Mouse (Mus musculus): ENCODE measurements at regions not wholly inside any gene's neighbourhood (a gene's known extent, or its start where the extent isn't known, plus 50 kb on each side); places are given as distances from the start of the nearest gene placed in this dataset.

DNA sequence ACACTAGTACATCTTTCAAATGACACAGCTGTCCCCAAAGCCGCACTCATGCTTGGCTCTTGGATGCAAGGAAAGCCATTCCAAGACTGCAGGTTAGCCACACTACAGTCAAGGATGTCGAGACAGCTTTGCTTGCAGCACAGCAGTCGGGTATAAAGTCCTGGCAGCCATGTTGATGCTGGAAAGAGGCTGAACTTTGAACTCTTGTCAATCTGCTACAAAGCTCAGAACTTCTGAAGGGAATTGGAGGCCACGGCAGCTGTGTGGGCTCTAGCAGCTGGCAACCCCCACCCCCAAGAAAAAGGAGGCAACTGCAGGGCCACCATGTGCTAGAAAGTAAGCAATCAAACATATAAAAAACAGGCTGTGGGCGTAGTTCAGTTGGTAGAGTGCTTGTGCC, 90.0 kb upstream of the Zcchc2 start:
- Histone ChIP-seq H3K4me2 (no peak overlapping the region), H3K27ac (no peak overlapping the region), H3K9me3 (no peaks in the 10 kb centered on the region), H3K36me3 (no peaks in the 10 kb centered on the region), H3K4me3 (no peak overlapping the region), H3K27me3 (no peaks in the 10 kb centered on the region), H3K4me1 (replicated peaks) (no peaks in the 10 kb centered on the region), H3K9ac (no peak overlapping the region)
- no peak for ATAC-seq (ENCODE audit: low FRiP score)
- 75% methylated on average over 5 of the region's 5 CpGs for WGBS

DNA sequence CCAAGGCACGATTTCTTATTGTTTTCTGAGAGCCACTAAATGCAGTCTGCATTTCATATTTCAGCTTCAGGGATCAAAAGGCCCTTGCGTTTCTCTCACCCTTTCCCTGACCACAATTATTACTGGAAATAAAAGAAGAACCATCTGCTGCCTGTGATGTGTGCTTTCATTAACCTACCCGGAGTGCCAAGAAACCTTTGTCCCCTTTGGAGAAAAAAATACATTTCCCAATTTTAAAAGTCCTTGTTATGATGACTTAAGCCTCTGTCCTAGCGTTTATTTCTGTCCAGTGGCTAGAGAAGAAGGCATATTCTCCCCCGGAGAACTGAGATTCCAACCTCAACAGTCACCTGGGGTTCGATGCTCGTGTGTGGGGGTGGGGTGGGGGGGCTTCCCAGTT, 89.3 kb upstream of the Zcchc2 start:
- H3K9me3 ChIP-seq = no peaks in the 10 kb centered on the region
- no peak for ATAC-seq (ENCODE audit: low FRiP score)
- H3K4me2 ChIP-seq = no peak overlapping the region
- 81% methylated on average over 7 of the region's 7 CpGs for WGBS
- peaks cover under 1% of the 10 kb centered on the region; the same call in 1 of the 2 replicates for H3K4me1 ChIP-seq (replicated peaks)
- no peaks in the 10 kb centered on the region for H3K27me3 ChIP-seq
- H3K36me3 ChIP-seq = no peaks in the 10 kb centered on the region
- no peak overlapping the region for H3K27ac ChIP-seq
- no peak overlapping the region for H3K4me3 ChIP-seq
- H3K9ac ChIP-seq = no peak overlapping the region

DNA sequence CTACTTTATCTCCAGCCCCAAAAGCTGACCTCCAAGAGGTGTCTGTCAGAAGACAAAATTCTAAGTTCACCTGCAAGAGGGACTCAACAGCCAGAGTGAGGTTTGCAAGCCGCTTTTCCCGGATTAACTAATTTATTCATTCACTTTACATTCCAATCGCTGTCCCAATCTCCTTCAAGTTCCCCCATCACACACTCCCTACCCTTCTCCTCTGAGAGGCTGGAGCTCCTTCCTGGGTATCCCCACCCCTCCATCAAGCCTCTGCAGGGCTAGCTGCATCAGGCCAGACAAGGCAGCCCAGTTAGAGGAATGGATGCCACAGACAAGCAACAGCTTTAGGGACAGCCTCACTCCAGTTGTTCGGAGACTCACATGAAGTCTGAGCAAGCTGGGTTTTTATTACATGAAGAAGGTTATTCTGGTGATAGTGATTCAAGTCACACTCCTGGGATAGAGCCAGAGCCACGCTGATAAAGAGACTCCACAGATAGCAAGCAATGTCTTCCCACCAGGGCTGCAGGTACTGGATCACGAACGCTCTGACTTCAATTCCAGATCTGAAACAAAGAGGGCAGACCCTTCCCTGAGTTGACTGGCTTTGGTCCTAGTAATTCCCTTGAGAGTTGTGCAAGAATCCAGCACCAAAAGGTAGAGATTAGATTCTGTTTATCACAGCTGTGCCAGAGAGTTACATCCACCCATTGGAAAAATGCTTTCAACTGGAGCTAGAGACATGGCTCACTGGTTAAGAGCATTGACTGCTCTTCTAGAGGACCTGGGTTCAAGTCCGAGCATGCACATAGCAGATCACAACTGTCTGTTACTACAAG, 86.7 kb upstream of the Zcchc2 start:
- Histone ChIP-seq H3K9ac (no peak overlapping the region), H3K4me2 (no peak overlapping the region), H3K27ac (no peak overlapping the region), H3K27me3 (no peaks in the 10 kb centered on the region), H3K4me3 (no peak overlapping the region), H3K9me3 (no peaks in the 10 kb centered on the region), H3K4me1 (replicated peaks) (peaks cover 16% of the 10 kb centered on the region), H3K36me3 (no peaks in the 10 kb centered on the region)
- 67% methylated on average over 8 of the region's 8 CpGs for WGBS
- no peak for ATAC-seq (ENCODE audit: low FRiP score)

DNA sequence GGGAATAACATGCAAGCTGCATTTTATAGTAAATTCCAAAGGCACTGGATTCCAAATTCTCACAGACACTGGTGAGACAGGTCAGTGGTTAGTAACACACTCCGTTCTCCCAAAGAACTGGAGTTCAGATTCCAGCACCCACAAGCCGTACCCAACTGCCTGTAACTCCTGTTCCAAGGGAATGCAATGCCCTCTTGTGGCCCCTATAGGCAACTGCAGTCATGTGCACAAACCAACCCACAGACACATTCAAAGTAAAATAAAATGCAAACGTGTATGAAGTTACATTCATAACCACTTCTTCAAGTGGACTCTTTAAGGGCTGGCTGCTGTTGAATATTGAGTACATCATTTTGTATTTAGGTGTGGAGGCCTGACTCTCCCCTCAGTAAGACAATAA, 85.5 kb upstream of the Zcchc2 start:
- no peaks in the 10 kb centered on the region for H3K27me3 ChIP-seq
- H3K9me3 ChIP-seq = no peaks in the 10 kb centered on the region
- ATAC-seq (ENCODE audit: low FRiP score) = no peak
- H3K36me3 ChIP-seq = no peaks in the 10 kb centered on the region
- H3K4me1 ChIP-seq (replicated peaks) = peaks cover 18% of the 10 kb centered on the region
- WGBS = 89% methylated on average over 3 of the region's 3 CpGs
- no peak overlapping the region for H3K4me2 ChIP-seq
- no peak overlapping the region for H3K4me3 ChIP-seq
- no peak overlapping the region for H3K9ac ChIP-seq
- H3K27ac ChIP-seq = no peak overlapping the region

DNA sequence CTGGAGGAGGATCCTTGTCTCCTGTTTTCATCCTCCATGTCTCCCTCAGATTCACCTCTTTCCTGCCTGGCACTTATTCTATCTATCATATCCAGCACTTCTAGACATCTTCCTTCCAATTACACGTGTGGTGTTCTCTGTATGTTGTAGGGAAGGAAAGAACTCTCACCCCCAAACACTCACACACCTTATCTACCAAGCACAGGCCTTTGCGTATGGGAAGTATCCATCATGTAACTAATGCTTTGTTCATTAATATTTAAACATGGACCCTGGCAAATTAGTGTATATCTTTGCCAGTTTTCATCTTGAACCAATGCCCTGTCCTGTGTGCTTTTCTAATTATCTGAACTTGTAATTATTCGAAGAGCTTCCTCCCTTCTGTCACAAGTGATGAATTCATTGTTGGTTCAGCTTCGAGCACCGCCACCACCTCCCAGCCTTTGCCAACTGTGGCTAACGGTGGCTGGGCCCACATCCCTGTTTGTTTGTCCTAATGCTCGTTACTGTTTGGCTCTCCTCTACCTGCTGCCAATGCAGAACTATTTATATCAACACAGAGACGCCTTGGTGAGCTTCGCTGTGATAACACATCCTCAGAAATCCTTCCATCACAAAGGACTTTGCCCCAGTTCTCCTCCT, 84.3 kb upstream of the Zcchc2 start:
- 65% methylated on average over 9 of the region's 9 CpGs for WGBS
- H3K27me3 ChIP-seq = no peaks in the 10 kb centered on the region
- no peaks in the 10 kb centered on the region for H3K9me3 ChIP-seq
- peaks cover 18% of the 10 kb centered on the region for H3K4me1 ChIP-seq (replicated peaks)
- H3K36me3 ChIP-seq = no peaks in the 10 kb centered on the region
- H3K27ac ChIP-seq = no peak overlapping the region
- no peak overlapping the region for H3K4me3 ChIP-seq
- H3K9ac ChIP-seq = no peak overlapping the region
- H3K4me2 ChIP-seq = no peak overlapping the region
- no peak for ATAC-seq (ENCODE audit: low FRiP score)

DNA sequence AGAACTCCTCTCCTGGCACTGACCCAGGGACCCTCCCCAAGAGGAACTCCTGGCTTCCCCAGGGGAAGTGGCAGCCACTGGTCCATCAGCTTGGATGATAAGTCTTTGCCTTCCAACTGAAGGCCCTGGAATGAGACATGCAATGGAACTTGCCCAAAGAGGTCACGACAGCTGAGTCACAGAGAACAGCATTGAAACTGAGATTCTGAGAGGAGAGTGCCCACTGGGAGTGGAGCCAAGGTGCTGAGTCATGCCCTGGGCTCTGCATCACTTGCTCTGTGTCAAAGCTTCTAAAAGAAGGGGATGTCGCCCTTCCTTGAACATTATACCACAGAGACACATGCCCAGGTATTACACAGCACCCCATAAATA, 83.8 kb upstream of the Zcchc2 start:
- 76% methylated on average over 2 of the region's 2 CpGs for WGBS
- H3K4me1 ChIP-seq (replicated peaks) = peaks cover 18% of the 10 kb centered on the region
- no peak for ATAC-seq (ENCODE audit: low FRiP score)
- H3K4me3 ChIP-seq = no peak overlapping the region
- H3K36me3 ChIP-seq = no peaks in the 10 kb centered on the region
- H3K9ac ChIP-seq = no peak overlapping the region
- H3K27me3 ChIP-seq = no peaks in the 10 kb centered on the region
- H3K9me3 ChIP-seq = no peaks in the 10 kb centered on the region
- H3K27ac ChIP-seq = no peak overlapping the region
- no peak overlapping the region for H3K4me2 ChIP-seq

DNA sequence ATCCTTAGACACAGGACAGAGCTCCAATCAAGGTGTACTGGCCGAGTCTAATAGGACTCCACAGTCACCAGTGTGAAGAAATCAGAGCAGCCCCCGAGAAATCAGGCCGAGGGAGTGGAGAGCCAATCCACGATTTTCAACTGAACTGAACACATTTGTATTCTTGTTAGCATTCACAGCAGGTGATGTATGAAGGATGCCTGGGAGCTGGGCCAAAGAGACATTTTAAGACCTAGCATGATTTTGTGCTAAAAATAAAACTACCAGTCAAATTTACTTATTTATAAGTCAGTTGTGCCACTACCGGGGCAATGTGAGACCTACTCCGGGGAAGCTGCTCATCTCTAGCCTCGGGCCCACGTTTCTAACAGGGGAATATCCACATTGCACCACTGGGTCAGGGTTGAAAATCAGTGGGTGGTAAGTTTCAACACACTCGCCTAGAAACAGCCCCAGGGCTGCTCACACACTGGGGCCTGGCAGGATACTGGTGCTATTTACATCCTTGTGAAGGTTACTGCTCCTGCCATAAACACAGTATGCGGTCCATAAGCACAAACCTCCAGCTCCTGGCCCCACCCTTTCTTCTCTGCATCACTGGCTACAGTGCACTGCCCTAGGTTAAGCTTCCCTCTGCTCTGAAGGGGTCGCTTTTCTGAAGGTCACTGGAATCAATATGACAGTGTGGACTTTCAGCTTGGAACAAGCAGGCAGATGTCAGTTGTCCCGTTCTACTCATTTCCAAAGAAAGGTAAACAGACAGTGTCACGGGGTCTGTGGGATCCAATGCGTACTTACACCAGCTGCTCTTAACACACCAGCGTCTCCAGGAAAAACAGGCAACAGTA, 82.0 kb upstream of the Zcchc2 start:
- no peaks in the 10 kb centered on the region for H3K27me3 ChIP-seq
- no peaks in the 10 kb centered on the region for H3K9me3 ChIP-seq
- H3K27ac ChIP-seq = no peak overlapping the region
- peaks cover 18% of the 10 kb centered on the region for H3K4me1 ChIP-seq (replicated peaks)
- no peaks in the 10 kb centered on the region for H3K36me3 ChIP-seq
- H3K9ac ChIP-seq = no peak overlapping the region
- 39% methylated on average over 15 of the region's 15 CpGs for WGBS
- peak; percentile 71 for ATAC-seq (ENCODE audit: low FRiP score)
- no peak overlapping the region for H3K4me3 ChIP-seq
- no peak overlapping the region for H3K4me2 ChIP-seq

DNA sequence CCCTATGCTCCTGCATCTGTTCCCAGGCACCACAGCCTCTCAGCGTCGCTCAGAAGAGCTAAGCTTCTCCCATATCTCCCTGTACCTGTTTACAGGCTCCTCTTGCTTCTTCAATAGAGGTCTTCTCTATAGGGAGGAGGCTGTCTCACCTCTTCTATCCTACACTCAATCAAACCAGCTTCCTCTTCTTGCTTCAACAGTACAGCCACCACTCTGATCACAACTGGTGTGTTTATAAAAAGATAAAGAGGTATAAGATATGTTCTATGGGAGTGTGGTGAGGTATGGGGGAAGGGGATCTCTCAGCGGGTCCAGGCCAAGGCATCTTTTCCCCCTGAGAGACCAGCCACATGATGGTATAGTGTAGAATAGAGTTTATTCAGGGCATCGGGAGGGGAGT, 81.1 kb upstream of the Zcchc2 start:
- H3K36me3 ChIP-seq = no peaks in the 10 kb centered on the region
- peaks cover 18% of the 10 kb centered on the region for H3K4me1 ChIP-seq (replicated peaks)
- H3K27me3 ChIP-seq = no peaks in the 10 kb centered on the region
- ATAC-seq (ENCODE audit: low FRiP score) = no peak
- no peak overlapping the region for H3K27ac ChIP-seq
- H3K9me3 ChIP-seq = no peaks in the 10 kb centered on the region
- no peak overlapping the region for H3K9ac ChIP-seq
- WGBS = 78% methylated on average over 4 of the region's 4 CpGs
- H3K4me2 ChIP-seq = no peak overlapping the region
- no peak overlapping the region for H3K4me3 ChIP-seq

DNA sequence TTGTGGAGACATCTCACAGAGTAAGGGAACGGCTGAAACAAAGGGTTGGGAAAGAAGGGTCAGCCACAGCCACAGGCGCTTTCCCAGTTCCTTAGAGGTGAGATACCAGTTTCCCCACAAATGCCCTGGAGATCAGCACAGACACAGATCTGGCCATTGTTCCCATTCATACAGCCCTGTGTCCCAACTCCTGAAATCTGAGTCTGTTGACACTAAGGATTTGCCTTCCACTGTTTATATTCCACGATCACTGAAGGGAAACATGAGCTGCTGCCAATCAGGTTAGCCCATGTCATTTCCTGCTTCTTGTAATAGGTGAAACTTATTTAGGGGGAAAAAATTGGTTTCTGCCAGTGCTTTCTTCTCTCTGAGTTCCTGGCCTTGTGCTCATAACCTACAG, 78.5 kb upstream of the Zcchc2 start:
- Histone ChIP-seq H3K4me1 (replicated peaks) (peaks cover 12% of the 10 kb centered on the region), H3K4me2 (no peak overlapping the region), H3K27ac (no peak overlapping the region), H3K9me3 (no peaks in the 10 kb centered on the region), H3K9ac (no peak overlapping the region), H3K36me3 (no peaks in the 10 kb centered on the region), H3K4me3 (no peak overlapping the region), H3K27me3 (no peaks in the 10 kb centered on the region)
- ATAC-seq (ENCODE audit: low FRiP score) = no peak
- WGBS = 57% methylated on average over 3 of the region's 3 CpGs

DNA sequence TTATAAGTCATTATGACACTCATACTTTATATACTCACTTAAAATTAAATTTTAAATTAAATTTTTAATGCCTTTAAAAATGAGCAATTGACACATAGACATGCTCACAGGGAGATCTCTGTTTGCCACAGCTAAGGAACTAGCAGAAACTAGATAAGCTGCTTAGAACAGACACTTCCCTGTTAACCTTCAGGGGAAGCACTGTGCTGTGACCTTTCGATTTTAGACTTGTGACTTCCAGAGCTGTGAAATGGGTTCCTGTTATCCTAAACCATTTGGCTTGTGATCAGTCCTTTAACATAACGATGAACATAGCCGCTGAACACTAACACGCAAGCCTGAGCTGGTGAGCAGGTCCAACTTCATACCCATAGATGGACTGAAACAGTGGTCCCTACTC, 68.4 kb upstream of the Zcchc2 start:
- H3K4me2 ChIP-seq = no peak overlapping the region
- no peaks in the 10 kb centered on the region for H3K27me3 ChIP-seq
- H3K9me3 ChIP-seq = no peaks in the 10 kb centered on the region
- no peak for ATAC-seq (ENCODE audit: low FRiP score)
- H3K4me1 ChIP-seq (replicated peaks) = no peaks in the 10 kb centered on the region
- no peak overlapping the region for H3K4me3 ChIP-seq
- H3K27ac ChIP-seq = no peak overlapping the region
- no peaks in the 10 kb centered on the region for H3K36me3 ChIP-seq
- H3K9ac ChIP-seq = no peak overlapping the region
- WGBS = 94% methylated on average over 4 of the region's 4 CpGs

DNA sequence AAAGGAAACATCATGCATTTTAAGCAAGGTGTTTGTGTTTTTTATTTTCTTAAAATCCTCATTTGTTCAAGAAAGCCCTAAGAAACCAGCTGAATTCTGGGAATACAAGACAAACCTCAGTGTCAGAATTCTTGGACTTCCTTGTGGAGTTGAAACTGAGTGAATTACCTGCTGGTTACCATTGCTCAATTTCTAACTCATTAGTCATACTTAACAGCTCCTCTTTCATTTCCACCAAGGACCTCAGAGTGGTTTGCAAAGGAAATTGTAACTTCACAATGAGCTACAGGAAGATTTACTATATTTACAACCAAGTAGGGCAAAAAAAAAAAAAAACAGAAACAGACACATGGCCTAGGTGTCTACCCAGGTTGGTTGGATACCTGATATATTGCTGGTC, 67.6 kb upstream of the Zcchc2 start:
- H3K4me1 ChIP-seq (replicated peaks) = no peaks in the 10 kb centered on the region
- no peak for ATAC-seq (ENCODE audit: low FRiP score)
- no peak overlapping the region for H3K4me2 ChIP-seq
- H3K36me3 ChIP-seq = no peaks in the 10 kb centered on the region
- no peak overlapping the region for H3K4me3 ChIP-seq
- no peaks in the 10 kb centered on the region for H3K27me3 ChIP-seq
- H3K9me3 ChIP-seq = no peaks in the 10 kb centered on the region
- H3K9ac ChIP-seq = no peak overlapping the region
- no peak overlapping the region for H3K27ac ChIP-seq

DNA sequence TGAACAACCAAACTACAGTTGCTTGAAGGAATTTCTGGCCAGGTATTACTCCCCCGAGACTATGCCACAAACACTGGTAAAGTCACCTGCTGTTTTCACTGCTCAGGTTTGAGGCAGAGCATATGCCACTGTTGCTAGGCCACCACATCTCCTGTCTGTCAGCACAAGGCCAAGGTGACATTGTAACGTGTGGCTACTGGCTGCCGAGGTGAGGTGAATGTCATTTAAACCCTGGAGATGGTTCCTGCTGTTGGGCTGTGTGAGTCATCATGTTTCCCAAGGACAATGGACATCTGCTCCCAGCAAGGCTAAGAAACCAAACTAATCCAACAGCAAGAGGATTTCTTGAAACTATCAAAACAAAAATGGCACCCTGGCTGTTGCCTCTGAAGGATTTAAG, 67.2 kb upstream of the Zcchc2 start:
- H3K9me3 ChIP-seq = no peaks in the 10 kb centered on the region
- ATAC-seq (ENCODE audit: low FRiP score) = no peak
- no peak overlapping the region for H3K4me2 ChIP-seq
- H3K27ac ChIP-seq = no peak overlapping the region
- H3K36me3 ChIP-seq = no peaks in the 10 kb centered on the region
- H3K9ac ChIP-seq = no peak overlapping the region
- H3K27me3 ChIP-seq = no peaks in the 10 kb centered on the region
- 81% methylated on average over 3 of the region's 3 CpGs for WGBS
- H3K4me1 ChIP-seq (replicated peaks) = no peaks in the 10 kb centered on the region
- H3K4me3 ChIP-seq = no peak overlapping the region

All from hindbrain, embryonic 13.5 days (tissue).